In genomic region chr2:32312318-32312964, GRCm38 (mm10) we compare ENCODE assay signal across 8 mouse cellular contexts. TPM values are rescaled to one million over a fixed set of nuclear protein-coding genes. Genes with fewer than 3 reads are reported as not detected.
A peak's percentile ranks its signal among the peaks of the same experiment; 100 is the strongest.
DNase-seq lines count a peak whose midpoint lies in the region; ATAC-seq lines count a peak whose summit lies in the region.

No protein-coding gene starts in this region.

- peak overlapping the region; percentile 88 for H3K9ac ChIP-seq in heart, embryonic 13.5 days
- peak overlapping the region; percentile 78 for H3K9ac ChIP-seq in kidney, embryonic 15.5 days

- ATAC-seq in heart, embryonic 13.5 days (ENCODE audit: extremely low read depth, insufficient number of reproducible peaks, low FRiP score, low TSS enrichment): peak; percentile 84
- ATAC-seq in kidney, embryonic 15.5 days (replicated peaks; ENCODE audit: low FRiP score): peak; percentile 82

- H3K4me2 ChIP-seq in heart, embryonic 13.5 days: peak overlapping the region; percentile 100
- H3K4me2 ChIP-seq in kidney, embryonic 15.5 days: peak overlapping the region; percentile 100

- DNase-seq in A20 (ENCODE audit: low read depth, low spot score): peak; percentile 89
- peak; percentile 96 for DNase-seq in ZHBTc4 (ENCODE audit: low read depth, low spot score)
- peak; percentile 98 for DNase-seq in embryonic facial prominence, embryonic 10.5 days (ENCODE audit: low spot score)
- DNase-seq in lung, postnatal 36 days: peak; percentile 85
- peak; percentile 85 for DNase-seq in retina, postnatal 7 days (ENCODE audit: low read depth, low spot score)
- DNase-seq in urinary bladder, adult 2 months (ENCODE audit: low spot score): peak; percentile 56

- no peaks in the 10 kb centered on the region for H3K9me3 ChIP-seq in embryonic facial prominence, embryonic 10.5 days
- no peaks in the 10 kb centered on the region for H3K9me3 ChIP-seq in heart, embryonic 13.5 days
- no peaks in the 10 kb centered on the region for H3K9me3 ChIP-seq in kidney, embryonic 15.5 days (replicated peaks)

- H3K36me3 ChIP-seq in embryonic facial prominence, embryonic 10.5 days (replicated peaks): peaks cover 46% of the 10 kb centered on the region
- H3K36me3 ChIP-seq in heart, embryonic 13.5 days: peaks cover 24% of the 10 kb centered on the region
- peaks cover 17% of the 10 kb centered on the region for H3K36me3 ChIP-seq in kidney, embryonic 15.5 days

- peak overlapping the region; percentile 89 for H3K27ac ChIP-seq in embryonic facial prominence, embryonic 10.5 days (replicated peaks)
- no peak overlapping the region for H3K27ac ChIP-seq in heart, embryonic 13.5 days (replicated peaks)
- H3K27ac ChIP-seq in kidney, embryonic 15.5 days: 0 out of 2 replicates have a peak overlapping the region, but pooled peaks have one; percentile 29

- peak overlapping the region; percentile 85 for H3K4me3 ChIP-seq in embryonic facial prominence, embryonic 10.5 days
- H3K4me3 ChIP-seq in heart, embryonic 13.5 days: peak overlapping the region; percentile 75
- peak overlapping the region; percentile 77 for H3K4me3 ChIP-seq in kidney, embryonic 15.5 days (replicated peaks)

- WGBS in embryonic facial prominence, embryonic 10.5 days: 1% methylated on average over 56 of the region's 56 CpGs
- 2% methylated on average over 51 of the region's 56 CpGs for WGBS in heart, embryonic 13.5 days
- under 1% methylated on average over 43 of the region's 56 CpGs for WGBS in kidney, embryonic 15.5 days

- H3K27me3 ChIP-seq in embryonic facial prominence, embryonic 10.5 days (replicated peaks; ENCODE audit: low read depth, poor library complexity, severe bottlenecking): peaks cover 42% of the 10 kb centered on the region
- H3K27me3 ChIP-seq in heart, embryonic 13.5 days (replicated peaks): peaks cover 43% of the 10 kb centered on the region
- no peaks in the 10 kb centered on the region for H3K27me3 ChIP-seq in kidney, embryonic 15.5 days

- H3K4me1 ChIP-seq in embryonic facial prominence, embryonic 10.5 days: peaks cover 82% of the 10 kb centered on the region
- peaks cover 55% of the 10 kb centered on the region for H3K4me1 ChIP-seq in heart, embryonic 13.5 days
- H3K4me1 ChIP-seq in kidney, embryonic 15.5 days: peaks cover 54% of the 10 kb centered on the region

RNA-seq across cellular contexts. Expression of gene Swi5, which starts 24.6 kb away (rescaled TPM):
- 522 and 535 TPM in 2 replicates for polyA plus RNA-seq in embryonic facial prominence, embryonic 10.5 days (2016; fragmentation: Nextera tagmentation; extraction: Ambion mirVana)
- polyA plus RNA-seq in heart, embryonic 13.5 days (2015; fragmentation: Nextera tagmentation; extraction: Ambion mirVana): 286 and 336 TPM in 2 replicates
- polyA plus RNA-seq in kidney, embryonic 15.5 days (2015; fragmentation: Nextera tagmentation; extraction: Ambion mirVana): 419 and 447 TPM in 2 replicates
- polyA plus RNA-seq in urinary bladder, adult 2 months (2012; rRNA removed): 248 TPM in 2 replicates

RNA-seq across cellular contexts. Expression of gene Golga2, which starts 25.3 kb away (rescaled TPM):
- polyA plus RNA-seq in embryonic facial prominence, embryonic 10.5 days (2016; fragmentation: Nextera tagmentation; extraction: Ambion mirVana): 20.2 and 22.5 TPM in 2 replicates
- polyA plus RNA-seq in heart, embryonic 13.5 days (2015; fragmentation: Nextera tagmentation; extraction: Ambion mirVana): 22.0 and 22.2 TPM in 2 replicates
- 23.0 and 27.3 TPM in 2 replicates for polyA plus RNA-seq in kidney, embryonic 15.5 days (2015; fragmentation: Nextera tagmentation; extraction: Ambion mirVana)
- 50.8 and 55.4 TPM in 2 replicates for polyA plus RNA-seq in urinary bladder, adult 2 months (2012; rRNA removed)

RNA-seq across cellular contexts. Expression of gene Ciz1, which starts 39.7 kb away (rescaled TPM):
- polyA plus RNA-seq in embryonic facial prominence, embryonic 10.5 days (2016; fragmentation: Nextera tagmentation; extraction: Ambion mirVana): 65.8 and 66.4 TPM in 2 replicates
- 32.9 and 35.2 TPM in 2 replicates for polyA plus RNA-seq in heart, embryonic 13.5 days (2015; fragmentation: Nextera tagmentation; extraction: Ambion mirVana)
- polyA plus RNA-seq in kidney, embryonic 15.5 days (2015; fragmentation: Nextera tagmentation; extraction: Ambion mirVana): 48.7 and 56.6 TPM in 2 replicates
- 120 and 125 TPM in 2 replicates for polyA plus RNA-seq in urinary bladder, adult 2 months (2012; rRNA removed)

RNA-seq across cellular contexts. Expression of gene Dnm1, which starts 40.7 kb away (rescaled TPM):
- 20.7 and 23.5 TPM in 2 replicates for polyA plus RNA-seq in embryonic facial prominence, embryonic 10.5 days (2016; fragmentation: Nextera tagmentation; extraction: Ambion mirVana)
- 3.4 and 4.5 TPM in 2 replicates for polyA plus RNA-seq in heart, embryonic 13.5 days (2015; fragmentation: Nextera tagmentation; extraction: Ambion mirVana)
- polyA plus RNA-seq in kidney, embryonic 15.5 days (2015; fragmentation: Nextera tagmentation; extraction: Ambion mirVana): 6.3 and 7.9 TPM in 2 replicates
- 99.6 and 113 TPM in 2 replicates for polyA plus RNA-seq in urinary bladder, adult 2 months (2012; rRNA removed)

RNA-seq across cellular contexts. Expression of gene Uck1, which starts 52.5 kb away (rescaled TPM):
- 74.7 and 84.0 TPM in 2 replicates for polyA plus RNA-seq in embryonic facial prominence, embryonic 10.5 days (2016; fragmentation: Nextera tagmentation; extraction: Ambion mirVana)
- polyA plus RNA-seq in heart, embryonic 13.5 days (2015; fragmentation: Nextera tagmentation; extraction: Ambion mirVana): 44.8 and 45.3 TPM in 2 replicates
- 72.2 and 74.5 TPM in 2 replicates for polyA plus RNA-seq in kidney, embryonic 15.5 days (2015; fragmentation: Nextera tagmentation; extraction: Ambion mirVana)
- polyA plus RNA-seq in urinary bladder, adult 2 months (2012; rRNA removed): 54.3 and 70.5 TPM in 2 replicates
